Mouse (Mus musculus) inflammation-experienced regulatory T-cells, adult 6 months (primary cell): ENCODE measurements around the gene Bfsp2. TPM values are rescaled to one million over a fixed set of nuclear protein-coding genes. Genes with fewer than 3 reads are reported as not detected.

Experiments
- ATAC-seq: one replicate; pipeline ENCODE4 v1.8.0; 2017
- polyA plus RNA-seq, 3 experiments: library from polyadenylated mRNA; unstranded; fragments of 100-300 nt; shearing (Covaris generic); gene quantifications; one replicate each; pipeline ENCODE4 v1.2.1; 2017

Bfsp2 gene
- polyA plus RNA-seq, 3 experiments from 2014 or later: 0.88 TPM; not detected in 2

GRCm38 (mm10) chr9:103379199-103379598 lies 101.0 kb downstream of the Bfsp2 start:
- ATAC-seq: no peak

- ATAC-seq: no peak
Measured at GRCm38 (mm10) chr9:103378686-103379085, 101.5 kb downstream of the Bfsp2 start.

DNA sequence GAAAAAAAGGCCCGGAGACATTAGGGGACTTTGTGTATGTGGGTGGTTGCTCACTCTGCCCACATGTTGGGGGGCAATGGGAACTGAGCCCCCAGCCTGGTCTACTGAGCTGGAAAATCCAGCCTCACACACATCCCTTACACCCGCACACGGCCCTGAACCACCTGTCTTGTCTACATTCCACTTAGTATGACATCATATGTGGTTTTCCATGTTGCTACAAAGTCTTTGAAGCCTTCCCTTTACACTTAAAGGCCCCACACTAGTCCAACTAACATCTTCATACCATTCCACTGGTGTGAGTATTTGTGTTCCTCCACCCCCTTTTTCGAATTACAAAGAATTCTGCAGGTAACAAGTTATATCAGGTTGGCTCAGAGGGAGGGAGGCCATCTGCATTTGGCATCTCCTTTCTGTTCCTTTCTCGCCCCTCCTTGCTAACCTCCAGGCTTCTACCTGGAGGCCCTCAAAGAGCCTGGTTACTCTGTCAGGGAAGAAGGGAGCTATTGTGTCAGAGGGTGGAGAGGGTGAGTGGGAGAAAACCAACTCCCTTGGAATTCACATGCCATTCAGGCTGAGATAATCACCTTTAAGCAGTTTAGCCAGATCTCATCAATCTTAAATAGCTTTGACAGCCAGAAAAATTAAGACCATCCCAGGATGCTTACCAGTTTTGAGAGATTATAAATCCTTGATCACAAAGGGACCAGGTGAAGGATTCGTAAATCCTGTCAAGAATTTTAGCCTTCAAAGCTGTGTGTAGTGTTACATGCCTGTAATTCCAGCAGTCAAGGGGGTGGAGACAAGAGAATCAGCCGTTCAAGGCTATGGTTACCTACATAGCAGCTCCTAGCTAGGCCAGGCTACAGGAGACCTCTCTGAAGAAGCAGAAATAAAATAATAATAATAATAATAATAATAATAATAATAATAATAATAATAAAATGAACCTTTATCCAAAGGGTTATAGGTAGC lies 103.6 kb downstream of the Bfsp2 start:
- ATAC-seq: no peak

Other genes starting within 250 kb of the Bfsp2 start
- gene Trf, start 250.0 kb downstream of the Bfsp2 start, polyA plus RNA-seq: 1 to 10 TPM in 1 of 3 experiments, under 1 TPM in 2; 0.37 to 3.0 (median 0.43) TPM
- not detected for gene 1300017J02Rik, start 175.3 kb downstream of the Bfsp2 start, polyA plus RNA-seq
- 10 to 100 TPM; 23.6 to 30.2 (median 29.7) TPM for gene Topbp1, start 175.2 kb downstream of the Bfsp2 start, polyA plus RNA-seq
- gene Cdv3, start 114.6 kb downstream of the Bfsp2 start, polyA plus RNA-seq: 100 to 1,000 TPM in 1 of 3 experiments, 10 to 100 TPM in 2; 70.3 to 256 (median 81.7) TPM